Mouse (Mus musculus) brain, adult 2 months (tissue): Measurements from ENCODE around the gene Smim27.
"Not testable (repeated sequence)": the region's sequence is repeated elsewhere in the genome, so short reads cannot be mapped to it uniquely, and the experiment has no call there.

ENCODE experiments used
- DNase-seq: peaks from one replicate; pipeline ENCODE4 v3.0.0; 2011; ENCODE audit warnings: low read depth, low spot score

Gene Smim27

GRCm38 (mm10) chr4:40254385-40255103 is 14.8 kb upstream of the Smim27 start:
- no peak for DNase-seq

- DNase-seq = no peak
Measured at GRCm38 (mm10) chr4:40264321-40264720, 5.1 kb upstream of the Smim27 start.

- DNase-seq = peak; percentile 38
Measured at GRCm38 (mm10) chr4:40267681-40268080, 1.7 kb upstream of the Smim27 start.

GRCm38 (mm10) chr4:40268204-40268813 is 1.1 kb upstream of the Smim27 start:
- peak; percentile 93 for DNase-seq

- no peak for DNase-seq
Measured at GRCm38 (mm10) chr4:40268835-40269234, 544 bp upstream of the Smim27 start.

- peak; percentile 7 for DNase-seq
Measured at GRCm38 (mm10) chr4:40278880-40279275, 9.5 kb downstream of the Smim27 start.

- DNase-seq = peak; percentile 98
Measured at GRCm38 (mm10) chr4:40279276-40279900, 10.0 kb downstream of the Smim27 start, which contains the start of gene Ndufb6. Gene Ndufb6, minus strand, starts transcription at chr4:40279421.

- DNase-seq = peak; percentile 79
Measured at GRCm38 (mm10) chr4:40285582-40285981, 16.2 kb downstream of the Smim27 start.

GRCm38 (mm10) chr4:40287415-40287814 is 18.0 kb downstream of the Smim27 start:
- no peak for DNase-seq

- DNase-seq = no peak
Measured at GRCm38 (mm10) chr4:40289046-40289445, 19.7 kb downstream of the Smim27 start.

GRCm38 (mm10) chr4:40291511-40291910 is 22.1 kb downstream of the Smim27 start:
- not testable (repeated sequence) for DNase-seq

GRCm38 (mm10) chr4:40299169-40299568 is 29.8 kb downstream of the Smim27 start:
- no peak for DNase-seq

- peak; percentile 89 for DNase-seq
Measured at GRCm38 (mm10) chr4:40301076-40301789, 31.9 kb downstream of the Smim27 start.

- no peak for DNase-seq
Measured at GRCm38 (mm10) chr4:40302445-40303125, 33.2 kb downstream of the Smim27 start.

- DNase-seq = no peak
Measured at GRCm38 (mm10) chr4:40309682-40310081, 40.3 kb downstream of the Smim27 start.

GRCm38 (mm10) chr4:40310796-40311383 is 41.5 kb downstream of the Smim27 start:
- peak; percentile 41 for DNase-seq

GRCm38 (mm10) chr4:40312213-40312612 is 42.8 kb downstream of the Smim27 start:
- DNase-seq = no peak

GRCm38 (mm10) chr4:40313026-40313425 is 43.6 kb downstream of the Smim27 start:
- DNase-seq = no peak

- peak; percentile 59 for DNase-seq
Measured at GRCm38 (mm10) chr4:40317404-40317803, 48.0 kb downstream of the Smim27 start.
